Mouse (Mus musculus): ENCODE measurements at regions not wholly inside any gene's neighbourhood (a gene's known extent, or its start where the extent isn't known, plus 50 kb on each side); places are given as distances from the start of the nearest gene placed in this dataset.
A peak's percentile ranks its signal among the peaks of the same experiment; 100 is the strongest.

DNA sequence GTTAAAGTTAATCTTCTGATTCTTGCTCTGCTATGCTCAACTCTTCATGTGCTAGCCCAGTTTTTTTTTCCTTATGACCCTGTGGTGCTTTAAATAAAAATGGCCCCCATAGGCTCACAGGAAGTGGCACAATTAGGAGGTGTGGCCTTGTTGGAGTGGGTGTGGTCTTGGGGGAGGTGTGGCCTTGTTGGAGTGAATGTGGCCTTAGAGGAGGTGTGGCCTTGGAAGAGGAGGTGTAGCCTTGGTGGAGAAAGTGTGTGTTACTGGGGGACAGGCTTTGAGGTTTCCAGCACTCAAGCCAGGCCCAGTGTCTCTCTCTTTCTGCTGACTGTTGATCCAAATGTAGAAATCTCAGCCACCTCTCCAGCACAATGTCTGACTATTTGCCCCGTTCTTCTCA lies 186.0 kb upstream of the Rhobtb1 start:
- no peaks in the 10 kb centered on the region for H3K27me3 ChIP-seq (replicated peaks)
- no peak overlapping the region for H3K4me3 ChIP-seq
- no peaks in the 10 kb centered on the region for H3K36me3 ChIP-seq
- H3K9ac ChIP-seq: no peak overlapping the region
- no peak for ATAC-seq (ENCODE audit: low FRiP score, low read depth)
- H3K4me2 ChIP-seq (replicated peaks): no peak overlapping the region
- H3K27ac ChIP-seq: no peak overlapping the region
- H3K9me3 ChIP-seq: no peaks in the 10 kb centered on the region
- WGBS: 100% methylated on average over 1 of the region's 1 CpGs
- peaks cover 11% of the 10 kb centered on the region for H3K4me1 ChIP-seq

DNA sequence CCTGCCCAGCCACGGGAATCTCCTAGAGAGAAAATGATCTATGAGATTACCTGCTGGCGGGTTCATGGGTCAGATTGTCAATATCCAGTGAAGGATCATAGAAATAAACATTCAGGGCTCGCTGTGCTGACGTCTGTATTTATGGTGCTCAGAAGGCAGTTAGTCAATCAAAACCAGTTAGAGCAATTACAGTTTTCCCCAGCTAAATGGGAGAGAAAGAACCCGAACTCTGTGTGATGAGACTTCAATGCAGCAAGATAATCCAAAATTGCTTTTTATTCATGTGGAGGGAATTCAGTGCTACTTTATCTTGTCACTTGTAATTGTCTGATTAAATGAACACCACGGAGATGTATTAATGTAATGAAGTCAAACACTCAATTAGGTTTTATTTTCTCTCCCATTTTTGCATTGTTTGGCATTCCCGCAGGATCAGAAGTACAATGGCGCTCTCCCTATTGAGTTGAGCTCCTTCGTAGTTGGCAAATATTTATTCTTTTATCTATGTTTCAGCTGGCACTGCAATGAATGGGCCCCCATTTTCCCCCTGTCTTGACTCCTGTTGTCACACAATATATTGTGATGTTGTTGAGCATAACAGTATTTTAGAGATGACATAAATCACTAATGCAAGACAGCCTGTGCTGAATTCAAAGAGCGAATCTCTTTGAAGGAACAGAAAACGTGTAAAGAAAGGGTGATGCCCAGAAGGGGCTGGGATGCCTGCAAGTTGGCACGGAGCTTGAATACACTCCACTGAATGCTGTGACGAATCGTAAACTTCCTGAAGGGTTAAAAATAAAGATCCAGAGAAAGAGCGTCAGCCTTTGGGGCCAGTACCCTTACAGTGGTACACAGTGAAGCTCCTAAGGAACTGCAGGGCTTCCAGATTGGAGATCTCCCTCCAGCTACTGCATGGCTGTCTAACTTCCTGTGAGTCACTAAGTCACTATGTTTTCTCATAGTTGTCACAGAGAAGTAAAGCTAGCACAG lies 183.0 kb upstream of the Rhobtb1 start:
- Histone ChIP-seq H3K9me3 (no peaks in the 10 kb centered on the region), H3K4me1 (peaks cover 11% of the 10 kb centered on the region), H3K27me3 (replicated peaks) (no peaks in the 10 kb centered on the region), H3K27ac (no peak overlapping the region), H3K4me2 (replicated peaks) (no peak overlapping the region), H3K4me3 (no peak overlapping the region), H3K9ac (no peak overlapping the region), H3K36me3 (no peaks in the 10 kb centered on the region)
- 35% methylated on average over 15 of the region's 15 CpGs for WGBS
- ATAC-seq (ENCODE audit: low FRiP score, low read depth): peak; percentile 80

DNA sequence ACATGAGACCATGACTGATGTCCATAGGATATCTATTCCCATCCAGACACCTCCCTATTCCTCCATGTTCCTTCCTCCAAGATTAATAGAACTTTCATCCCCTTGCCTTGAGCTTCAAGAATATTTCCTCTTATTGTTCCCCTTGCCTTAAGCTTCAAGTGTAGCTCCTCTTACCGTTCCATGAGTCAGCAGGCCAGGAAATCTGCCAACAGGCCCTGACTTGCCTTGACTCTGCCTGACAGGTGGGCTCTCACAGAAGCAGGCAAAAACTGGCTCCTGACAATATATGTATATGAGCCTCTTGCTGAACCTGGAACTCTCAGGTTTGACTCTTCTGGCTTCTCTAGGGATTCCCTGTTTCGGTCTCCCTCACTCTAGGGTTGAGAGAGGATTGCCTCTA lies 180.7 kb upstream of the Rhobtb1 start:
- no peak overlapping the region for H3K27ac ChIP-seq
- no peak overlapping the region for H3K4me2 ChIP-seq (replicated peaks)
- H3K27me3 ChIP-seq (replicated peaks): no peaks in the 10 kb centered on the region
- 95% methylated on average over 2 of the region's 2 CpGs for WGBS
- H3K9me3 ChIP-seq: no peaks in the 10 kb centered on the region
- H3K4me1 ChIP-seq: peaks cover 11% of the 10 kb centered on the region
- no peak overlapping the region for H3K4me3 ChIP-seq
- ATAC-seq (ENCODE audit: low FRiP score, low read depth): no peak
- no peaks in the 10 kb centered on the region for H3K36me3 ChIP-seq
- H3K9ac ChIP-seq: no peak overlapping the region

DNA sequence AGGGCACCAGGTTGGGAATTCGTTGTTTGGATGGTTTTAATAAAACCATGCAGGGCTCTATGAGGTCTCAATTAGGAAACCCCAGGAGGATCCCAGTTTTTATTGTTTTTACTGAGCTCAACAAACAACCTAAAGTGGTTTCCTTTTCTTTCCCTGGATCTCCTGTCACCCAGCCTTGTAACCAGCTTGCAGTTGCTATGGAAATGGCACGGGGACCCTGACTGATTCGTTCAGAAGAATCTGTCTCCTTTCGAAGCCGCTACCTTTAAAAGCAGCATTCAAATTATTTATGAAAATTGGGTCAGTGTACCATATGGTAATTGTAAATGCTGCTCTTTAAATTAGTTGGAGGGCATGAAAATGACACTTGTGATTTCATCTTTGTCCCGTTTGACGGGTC lies 176.5 kb upstream of the Rhobtb1 start:
- ATAC-seq (ENCODE audit: low FRiP score, low read depth): no peak
- WGBS: 72% methylated on average over 7 of the region's 7 CpGs
- no peak overlapping the region for H3K4me2 ChIP-seq (replicated peaks)

DNA sequence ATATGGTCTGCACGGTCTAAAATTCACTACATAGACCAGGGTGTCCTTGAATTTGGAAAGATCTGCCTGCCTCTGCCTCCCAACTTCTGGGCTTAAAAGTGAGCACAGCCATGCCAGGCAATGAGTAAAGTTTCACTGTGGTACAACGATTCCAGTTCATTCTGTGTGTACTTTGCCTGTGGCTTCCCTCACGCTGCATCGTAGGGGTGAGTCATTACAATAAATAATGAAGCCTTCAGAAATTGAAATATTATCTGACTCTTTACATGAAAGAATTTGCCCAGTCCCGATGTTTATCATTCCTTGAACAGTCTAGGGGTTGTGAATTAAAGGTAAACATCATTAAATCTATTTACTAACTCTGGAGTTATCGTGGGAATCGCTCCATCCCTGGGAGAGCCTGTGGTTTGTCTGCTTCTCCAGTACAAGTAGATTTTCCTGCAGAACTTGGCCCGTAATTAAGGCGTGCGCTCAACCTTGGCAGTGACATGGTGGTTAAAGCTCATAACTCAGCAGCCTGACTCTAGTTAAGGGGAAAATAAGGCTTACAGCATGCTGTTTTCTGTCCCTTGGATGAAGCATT lies 174.7 kb upstream of the Rhobtb1 start:
- WGBS: 82% methylated on average over 10 of the region's 10 CpGs

More for the DNA sequence above, 176.5 kb upstream of the Rhobtb1 start:
- H3K27me3 ChIP-seq (replicated peaks): no peaks in the 10 kb centered on the region
- no peak overlapping the region for H3K9ac ChIP-seq
- no peak overlapping the region for H3K4me3 ChIP-seq
- no peak overlapping the region for H3K27ac ChIP-seq
- no peaks in the 10 kb centered on the region for H3K4me1 ChIP-seq
- H3K9me3 ChIP-seq: no peaks in the 10 kb centered on the region
- no peaks in the 10 kb centered on the region for H3K36me3 ChIP-seq

DNA sequence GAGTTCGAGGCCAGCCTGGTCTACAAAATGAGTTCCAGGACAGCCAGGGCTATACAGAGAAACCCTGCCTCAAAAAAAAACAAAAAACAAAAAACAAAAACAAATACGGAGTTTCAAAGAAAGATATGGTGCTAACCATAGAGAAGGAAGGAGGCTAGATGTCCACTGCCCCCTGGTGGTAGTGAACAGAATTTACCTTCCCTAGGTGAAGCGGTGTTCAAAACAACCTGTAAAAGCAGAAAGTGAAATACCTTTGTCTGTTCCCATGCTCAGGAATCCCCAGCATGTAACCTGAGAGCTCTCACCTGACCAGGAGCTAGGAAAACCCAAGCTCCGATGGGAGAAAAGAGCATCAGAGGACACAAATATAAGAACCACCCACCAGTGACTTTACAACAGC lies 173.1 kb upstream of the Rhobtb1 start:
- WGBS: 76% methylated on average over 4 of the region's 4 CpGs
- H3K36me3 ChIP-seq: no peaks in the 10 kb centered on the region
- no peak overlapping the region for H3K9ac ChIP-seq
- H3K4me1 ChIP-seq: no peaks in the 10 kb centered on the region
- no peaks in the 10 kb centered on the region for H3K9me3 ChIP-seq
- no peak for ATAC-seq (ENCODE audit: low FRiP score, low read depth)
- H3K4me3 ChIP-seq: no peak overlapping the region
- H3K27me3 ChIP-seq (replicated peaks): no peaks in the 10 kb centered on the region
- no peak overlapping the region for H3K4me2 ChIP-seq (replicated peaks)
- no peak overlapping the region for H3K27ac ChIP-seq

More for the DNA sequence above, 174.7 kb upstream of the Rhobtb1 start:
- Histone ChIP-seq H3K4me3 (no peak overlapping the region), H3K27ac (no peak overlapping the region), H3K9ac (no peak overlapping the region), H3K9me3 (no peaks in the 10 kb centered on the region), H3K4me2 (replicated peaks) (no peak overlapping the region), H3K4me1 (no peaks in the 10 kb centered on the region), H3K36me3 (no peaks in the 10 kb centered on the region), H3K27me3 (replicated peaks) (no peaks in the 10 kb centered on the region)
- no peak for ATAC-seq (ENCODE audit: low FRiP score, low read depth)

DNA sequence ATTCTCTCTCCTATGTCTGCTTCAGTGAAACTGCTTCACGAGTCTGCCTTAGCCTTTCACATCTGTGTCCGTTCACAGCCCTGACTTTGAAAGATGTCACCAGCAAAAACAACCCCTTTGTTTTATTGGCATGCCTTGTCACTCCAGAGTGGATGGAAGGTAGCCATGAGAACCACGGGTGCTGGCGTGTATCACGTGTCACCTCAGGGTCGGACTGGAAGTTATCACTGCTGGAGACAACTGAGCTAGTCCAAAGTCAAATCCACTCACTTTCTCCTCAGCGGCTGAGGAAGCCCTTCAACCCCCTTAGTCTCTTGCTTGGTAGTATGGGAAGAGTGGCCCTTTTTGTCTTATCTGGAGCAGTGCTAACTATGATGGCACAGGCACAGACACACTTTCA lies 171.3 kb upstream of the Rhobtb1 start:
- Histone ChIP-seq H3K27ac (no peak overlapping the region), H3K9me3 (no peaks in the 10 kb centered on the region), H3K36me3 (no peaks in the 10 kb centered on the region), H3K9ac (no peak overlapping the region), H3K4me3 (no peak overlapping the region), H3K4me2 (replicated peaks) (no peak overlapping the region), H3K27me3 (replicated peaks) (no peaks in the 10 kb centered on the region), H3K4me1 (no peaks in the 10 kb centered on the region)
- no peak for ATAC-seq (ENCODE audit: low FRiP score, low read depth)
- 88% methylated on average over 7 of the region's 7 CpGs for WGBS

DNA sequence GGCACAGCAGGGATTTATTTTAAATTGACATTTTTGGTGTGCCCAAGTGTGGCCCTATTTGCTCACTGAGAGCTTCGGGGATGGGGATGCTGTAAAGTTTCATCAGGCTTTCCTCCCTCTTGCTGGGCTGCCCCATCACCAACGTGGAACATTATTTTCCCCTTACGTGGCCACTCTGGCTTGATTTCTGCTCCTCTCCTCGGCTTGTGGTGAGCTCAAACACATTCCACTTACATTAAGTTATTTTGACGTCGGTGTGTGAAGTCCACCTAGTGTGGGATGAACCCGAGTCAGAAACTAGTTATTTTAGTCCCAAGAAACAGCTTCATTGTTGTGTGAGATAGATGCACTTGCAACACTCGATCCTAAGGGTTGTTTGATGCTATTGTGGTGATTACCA lies 168.9 kb upstream of the Rhobtb1 start:
- Histone ChIP-seq H3K4me3 (no peak overlapping the region), H3K9me3 (no peaks in the 10 kb centered on the region), H3K36me3 (no peaks in the 10 kb centered on the region), H3K4me2 (replicated peaks) (no peak overlapping the region), H3K9ac (no peak overlapping the region), H3K27me3 (replicated peaks) (no peaks in the 10 kb centered on the region), H3K4me1 (no peaks in the 10 kb centered on the region), H3K27ac (no peak overlapping the region)
- WGBS: 83% methylated on average over 8 of the region's 8 CpGs
- no peak for ATAC-seq (ENCODE audit: low FRiP score, low read depth)

DNA sequence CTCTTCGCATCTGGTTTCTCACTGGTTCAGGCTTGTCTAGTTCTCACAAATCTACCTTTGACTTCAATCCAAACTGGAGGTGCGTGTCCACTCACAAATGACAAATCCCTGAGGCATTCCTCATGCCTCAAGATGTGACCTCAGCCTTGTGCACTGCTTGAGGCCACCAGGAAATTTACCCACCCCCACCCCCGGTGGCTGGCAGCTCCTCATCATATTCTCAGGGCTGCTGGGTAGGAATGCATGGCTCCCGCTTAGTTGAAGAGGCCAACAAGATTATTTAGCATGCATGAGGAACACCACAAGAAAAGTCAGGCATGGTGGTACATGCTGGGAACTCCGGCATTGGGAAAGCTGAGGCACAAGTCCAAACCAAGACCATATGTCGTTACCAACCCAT lies 160.7 kb upstream of the Rhobtb1 start:
- no peaks in the 10 kb centered on the region for H3K4me1 ChIP-seq
- WGBS: 87% methylated on average over 6 of the region's 6 CpGs
- H3K36me3 ChIP-seq: no peaks in the 10 kb centered on the region
- no peaks in the 10 kb centered on the region for H3K27me3 ChIP-seq (replicated peaks)
- no peak overlapping the region for H3K4me3 ChIP-seq
- no peak overlapping the region for H3K4me2 ChIP-seq (replicated peaks)
- H3K27ac ChIP-seq: no peak overlapping the region
- ATAC-seq (ENCODE audit: low FRiP score, low read depth): no peak
- no peaks in the 10 kb centered on the region for H3K9me3 ChIP-seq
- no peak overlapping the region for H3K9ac ChIP-seq

DNA sequence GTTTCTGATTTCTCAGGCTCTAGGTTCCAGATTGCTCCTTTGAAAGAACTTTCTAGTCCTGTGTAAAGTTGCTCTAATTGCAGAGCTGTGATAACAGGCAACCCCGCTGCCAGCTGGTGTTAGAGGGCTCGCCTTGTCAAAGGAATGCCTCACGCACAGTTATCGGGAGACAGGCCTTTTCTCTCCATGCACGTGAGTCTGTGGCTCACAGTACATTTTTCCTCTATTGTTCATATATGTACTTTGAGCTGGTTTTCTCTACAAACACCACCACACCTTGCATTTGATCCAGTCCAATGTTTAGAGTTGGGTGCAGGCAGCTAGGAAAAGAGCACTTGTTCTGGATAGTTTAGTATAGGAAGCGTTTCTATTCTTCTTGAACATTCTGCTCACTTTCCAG lies 151.6 kb upstream of the Rhobtb1 start:
- H3K27me3 ChIP-seq (replicated peaks): no peaks in the 10 kb centered on the region
- WGBS: 93% methylated on average over 6 of the region's 6 CpGs
- no peaks in the 10 kb centered on the region for H3K4me1 ChIP-seq
- H3K36me3 ChIP-seq: no peaks in the 10 kb centered on the region
- no peak for ATAC-seq (ENCODE audit: low FRiP score, low read depth)
- H3K9me3 ChIP-seq: peaks cover 5% of the 10 kb centered on the region; the same call in 1 of the 2 replicates
- no peak overlapping the region for H3K4me2 ChIP-seq (replicated peaks)
- H3K4me3 ChIP-seq: no peak overlapping the region
- H3K9ac ChIP-seq: no peak overlapping the region
- no peak overlapping the region for H3K27ac ChIP-seq

DNA sequence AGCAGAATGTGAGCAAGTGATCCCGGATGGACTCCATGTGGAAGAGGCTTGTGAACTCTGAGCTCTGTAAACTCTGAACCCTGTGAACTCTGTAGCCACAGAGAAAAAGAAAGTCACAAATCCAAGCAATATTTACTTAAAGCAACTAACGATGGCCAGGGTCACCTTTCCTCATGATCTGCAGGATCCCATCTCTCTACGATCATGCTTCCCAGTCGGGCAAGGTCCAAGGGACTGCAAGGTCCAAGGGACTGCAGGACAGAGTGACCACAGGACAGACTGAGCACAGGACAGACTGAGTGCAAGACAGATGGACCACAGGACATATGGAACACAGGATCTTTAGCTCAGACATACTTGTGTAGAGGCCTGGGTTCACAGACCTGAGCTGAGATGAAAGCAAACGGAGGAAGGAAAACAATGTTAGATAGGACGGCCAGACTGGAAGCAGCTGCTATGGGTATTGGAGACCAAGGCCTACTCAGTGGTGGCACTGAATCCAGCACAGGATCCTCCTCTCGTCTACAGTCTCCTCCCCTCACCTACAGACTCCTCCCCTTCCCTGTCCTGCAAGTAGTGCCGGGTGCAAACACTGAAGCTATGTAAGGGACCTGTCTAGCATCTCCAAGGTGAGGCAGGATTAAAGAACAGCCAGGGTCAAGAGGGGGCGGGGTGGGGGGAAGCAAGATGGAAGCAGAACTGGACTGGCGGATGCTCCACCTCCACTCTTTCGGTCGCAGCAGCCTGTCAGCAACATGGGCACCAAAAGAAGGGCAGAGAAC lies 149.4 kb upstream of the Rhobtb1 start:
- Histone ChIP-seq H3K27me3 (replicated peaks) (no peaks in the 10 kb centered on the region), H3K27ac (no peak overlapping the region), H3K36me3 (no peaks in the 10 kb centered on the region), H3K4me2 (replicated peaks) (no peak overlapping the region), H3K4me1 (no peaks in the 10 kb centered on the region), H3K9me3 (peaks cover 5% of the 10 kb centered on the region; the same call in 1 of the 2 replicates), H3K4me3 (no peak overlapping the region), H3K9ac (no peak overlapping the region)
- WGBS: 87% methylated on average over 12 of the region's 12 CpGs
- ATAC-seq (ENCODE audit: low FRiP score, low read depth): no peak

DNA sequence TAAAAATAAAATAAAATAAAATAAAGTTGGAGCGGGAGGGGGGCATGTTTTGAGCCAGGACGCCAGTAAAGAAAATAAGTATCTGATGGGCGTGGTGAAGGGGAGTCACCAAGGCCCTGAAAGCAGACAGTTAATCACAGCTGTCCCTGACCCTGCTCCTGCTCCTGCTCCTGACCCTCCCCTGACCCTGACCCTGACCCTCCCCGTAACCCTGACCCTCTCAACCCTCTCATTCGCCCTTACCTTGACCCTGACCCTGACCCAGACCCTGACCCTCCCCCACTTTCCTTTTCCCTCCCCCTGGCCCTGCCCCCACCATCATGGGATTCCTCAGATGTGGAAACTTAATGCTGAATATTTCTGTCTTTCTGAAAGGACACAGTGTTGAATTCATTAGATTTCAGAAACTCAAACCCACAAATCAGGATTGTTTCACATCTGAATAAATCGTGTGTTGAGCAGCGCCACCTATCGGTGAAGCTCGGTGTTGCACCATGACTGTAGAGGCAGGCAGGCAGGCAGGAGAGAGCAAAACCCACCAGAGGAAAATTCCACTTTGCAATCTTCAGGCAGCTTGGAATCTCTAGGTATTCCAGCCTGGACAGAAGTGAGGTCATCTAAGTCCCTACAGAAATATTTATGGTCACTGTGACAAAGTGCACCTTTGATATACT lies 145.9 kb upstream of the Rhobtb1 start:
- no peaks in the 10 kb centered on the region for H3K27me3 ChIP-seq (replicated peaks)
- no peak overlapping the region for H3K9ac ChIP-seq
- no peaks in the 10 kb centered on the region for H3K36me3 ChIP-seq
- H3K27ac ChIP-seq: no peak overlapping the region
- ATAC-seq (ENCODE audit: low FRiP score, low read depth): no peak
- no peaks in the 10 kb centered on the region for H3K4me1 ChIP-seq
- H3K4me2 ChIP-seq (replicated peaks): no peak overlapping the region
- peaks cover 3% of the 10 kb centered on the region; the same call in 1 of the 2 replicates for H3K9me3 ChIP-seq
- 43% methylated on average over 9 of the region's 9 CpGs for WGBS
- H3K4me3 ChIP-seq: no peak overlapping the region
